Mouse (Mus musculus) retina, postnatal 7 days (tissue): ENCODE results near the gene 0610030E20Rik.

Source experiments
- DNase-seq: peaks from one replicate; pipeline ENCODE4 v3.0.0-alpha.2; 2012; ENCODE audit warnings: low read depth, low spot score

0610030E20Rik gene

DNA sequence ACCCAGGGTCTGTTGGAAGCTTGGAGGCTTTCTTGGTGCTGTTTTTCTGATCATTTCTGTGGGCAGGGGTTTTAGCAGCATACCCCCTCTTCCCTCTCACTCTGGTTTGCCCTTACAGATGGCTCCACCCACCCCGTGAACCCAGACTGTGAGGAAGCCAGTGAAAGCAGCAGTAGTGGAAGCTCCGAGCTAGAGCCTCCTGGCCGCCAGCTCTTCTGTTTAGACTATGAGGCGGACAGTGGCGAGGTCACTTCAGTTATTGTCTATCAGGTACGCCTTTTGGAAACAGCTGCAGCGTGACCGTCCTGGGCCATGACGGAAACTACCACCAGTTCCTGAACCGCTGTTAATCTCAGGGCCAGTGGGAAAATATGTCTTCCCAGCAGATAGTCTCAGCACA lies 1.3 kb downstream of the 0610030E20Rik start:
- no peak for DNase-seq

DNA sequence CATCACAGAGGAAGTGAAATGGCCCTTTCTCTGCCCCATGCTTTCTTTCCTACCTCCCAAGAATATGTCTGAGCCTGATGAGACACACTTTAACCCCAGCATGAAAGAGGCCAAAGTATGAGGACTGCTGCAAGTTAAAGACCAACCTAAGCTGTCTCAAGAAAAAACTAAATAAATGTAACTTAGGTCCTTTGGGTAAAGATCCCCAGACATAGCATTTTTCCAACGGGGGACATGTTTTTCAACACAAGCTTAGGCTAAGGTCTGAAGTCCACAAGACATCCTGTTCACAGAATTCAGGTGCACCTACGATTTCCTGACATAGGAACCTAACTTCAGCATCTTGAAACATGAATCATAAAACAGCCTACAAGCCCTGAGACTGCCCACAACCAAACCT lies 3.1 kb downstream of the 0610030E20Rik start:
- no peak for DNase-seq

DNA sequence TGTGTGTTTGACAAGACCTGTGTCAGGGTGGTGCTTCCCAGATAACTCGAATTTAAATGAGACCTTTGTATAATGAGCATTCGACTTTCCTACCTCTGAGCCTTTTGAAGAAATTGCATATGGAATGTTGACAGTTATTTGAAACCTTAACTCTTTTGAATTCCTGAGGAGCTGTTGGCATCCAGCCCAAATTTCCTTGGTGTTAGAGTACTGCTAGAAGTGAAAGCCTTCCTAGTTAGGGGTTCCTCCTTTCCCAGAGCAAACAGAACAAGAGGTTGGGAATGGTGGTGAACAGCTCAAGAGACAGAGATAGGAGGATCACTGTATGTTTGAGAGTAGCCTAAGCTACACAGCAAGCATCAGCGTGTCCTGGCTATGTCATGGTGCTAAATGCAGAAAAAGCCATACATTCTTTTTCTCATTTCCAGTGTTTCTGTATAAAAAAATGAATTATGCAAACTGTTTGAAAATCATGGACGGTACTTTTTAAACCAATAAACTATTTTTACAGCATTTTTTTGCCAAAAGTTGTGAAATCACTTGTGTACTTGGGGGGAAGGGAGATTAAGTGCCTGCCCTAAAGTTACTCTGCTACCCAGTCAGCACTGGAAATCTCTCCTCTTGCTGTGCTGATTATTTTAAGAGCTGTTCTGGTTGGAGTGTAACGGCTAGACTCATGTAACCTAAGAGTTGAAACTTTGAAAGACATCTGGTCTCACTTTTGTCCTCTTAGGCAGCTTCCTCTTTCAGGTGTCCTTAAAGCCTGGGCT lies 5.7 kb downstream of the 0610030E20Rik start:
- no peak for DNase-seq

DNA sequence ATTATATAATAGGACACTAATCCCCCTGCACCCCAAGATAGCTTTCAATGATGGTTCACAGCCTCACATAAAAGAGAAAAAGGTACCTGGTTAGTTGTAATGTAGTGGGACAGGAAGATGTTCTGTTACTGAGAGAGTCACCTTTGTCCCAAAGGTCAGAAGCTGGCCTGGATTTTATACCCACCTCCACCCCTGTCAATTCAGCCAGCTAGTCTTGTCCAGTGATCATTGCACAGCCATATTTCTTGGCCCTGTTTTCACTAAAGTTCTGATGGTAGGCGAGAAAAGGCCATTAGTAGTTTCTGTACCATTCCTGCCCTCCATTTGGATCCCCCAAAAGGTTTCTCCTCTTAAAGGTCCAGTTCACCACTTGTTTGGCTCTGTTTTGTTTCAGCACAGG lies 6.9 kb downstream of the 0610030E20Rik start:
- no peak for DNase-seq

DNA sequence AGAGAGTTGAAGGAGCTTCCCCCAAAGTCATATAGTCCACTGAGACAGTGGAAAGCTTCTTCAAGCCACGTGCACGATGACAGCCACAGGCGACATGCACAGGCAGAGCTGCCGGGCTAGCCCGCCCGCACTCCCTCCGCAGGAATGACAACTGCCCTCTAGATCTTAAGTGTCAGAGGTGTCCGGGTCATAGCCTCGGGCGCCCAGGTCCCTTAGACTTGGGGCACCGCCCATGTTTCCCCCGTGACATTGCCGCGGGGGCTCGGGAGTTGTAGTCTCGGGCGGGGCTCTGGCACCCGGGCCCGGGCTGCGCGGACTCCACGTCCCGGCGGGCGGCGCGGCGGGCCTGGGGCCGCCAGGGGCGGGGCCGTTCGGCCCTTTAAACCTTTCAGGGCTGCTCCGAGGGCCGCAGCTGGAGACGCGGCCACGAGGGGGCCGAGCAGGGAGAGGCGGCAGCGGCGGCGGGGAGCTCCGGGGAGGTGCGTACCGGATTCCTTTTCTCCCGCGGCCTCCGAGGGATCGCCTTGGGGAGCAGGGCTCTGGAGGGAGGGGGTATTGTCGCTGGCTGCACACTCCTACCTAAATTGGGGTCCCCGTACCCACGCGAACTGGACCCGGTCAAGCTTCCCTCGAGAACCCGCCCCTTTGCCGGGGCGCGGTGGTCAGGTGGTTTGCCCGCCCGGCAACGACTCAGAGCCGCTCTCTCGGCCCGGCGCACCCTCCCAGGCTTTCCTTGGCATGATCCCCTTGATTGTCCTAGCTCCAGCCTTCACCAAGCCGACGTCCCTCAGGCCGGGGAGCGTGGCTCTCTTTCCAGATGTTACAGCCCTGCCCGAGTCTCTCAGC lies 8.2 kb downstream of the 0610030E20Rik start, which contains the start of gene Tmem150a:
Tmem150a (plus strand) TSS at position 382 of the 846 bp plus-strand sequence.
- DNase-seq = peak; percentile 77

DNA sequence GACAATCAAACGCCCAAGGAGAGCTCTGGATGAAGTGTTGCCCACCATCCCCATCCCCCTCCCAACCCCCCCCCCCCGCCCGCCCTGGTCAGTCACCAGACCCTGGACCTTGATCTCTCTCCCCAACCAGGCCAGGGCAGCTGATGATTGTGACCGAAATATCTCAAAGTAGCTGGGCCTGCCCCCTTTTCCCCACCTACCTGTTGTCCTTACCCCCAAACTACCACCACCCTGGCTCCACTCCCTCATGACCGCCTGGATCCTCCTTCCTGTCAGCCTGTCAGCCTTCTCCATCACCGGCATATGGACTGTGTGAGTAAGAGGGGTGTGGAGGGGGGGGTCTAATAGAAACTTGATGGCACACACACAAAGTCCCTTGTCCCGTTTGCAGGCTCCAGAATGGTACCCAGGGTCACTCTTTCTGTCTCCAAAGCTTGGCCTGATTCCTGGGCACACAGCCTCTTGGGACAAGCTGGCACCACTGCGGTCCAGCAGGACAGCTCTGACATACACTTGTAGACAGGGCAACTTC lies 8.9 kb downstream of the 0610030E20Rik start:
- no peak for DNase-seq

DNA sequence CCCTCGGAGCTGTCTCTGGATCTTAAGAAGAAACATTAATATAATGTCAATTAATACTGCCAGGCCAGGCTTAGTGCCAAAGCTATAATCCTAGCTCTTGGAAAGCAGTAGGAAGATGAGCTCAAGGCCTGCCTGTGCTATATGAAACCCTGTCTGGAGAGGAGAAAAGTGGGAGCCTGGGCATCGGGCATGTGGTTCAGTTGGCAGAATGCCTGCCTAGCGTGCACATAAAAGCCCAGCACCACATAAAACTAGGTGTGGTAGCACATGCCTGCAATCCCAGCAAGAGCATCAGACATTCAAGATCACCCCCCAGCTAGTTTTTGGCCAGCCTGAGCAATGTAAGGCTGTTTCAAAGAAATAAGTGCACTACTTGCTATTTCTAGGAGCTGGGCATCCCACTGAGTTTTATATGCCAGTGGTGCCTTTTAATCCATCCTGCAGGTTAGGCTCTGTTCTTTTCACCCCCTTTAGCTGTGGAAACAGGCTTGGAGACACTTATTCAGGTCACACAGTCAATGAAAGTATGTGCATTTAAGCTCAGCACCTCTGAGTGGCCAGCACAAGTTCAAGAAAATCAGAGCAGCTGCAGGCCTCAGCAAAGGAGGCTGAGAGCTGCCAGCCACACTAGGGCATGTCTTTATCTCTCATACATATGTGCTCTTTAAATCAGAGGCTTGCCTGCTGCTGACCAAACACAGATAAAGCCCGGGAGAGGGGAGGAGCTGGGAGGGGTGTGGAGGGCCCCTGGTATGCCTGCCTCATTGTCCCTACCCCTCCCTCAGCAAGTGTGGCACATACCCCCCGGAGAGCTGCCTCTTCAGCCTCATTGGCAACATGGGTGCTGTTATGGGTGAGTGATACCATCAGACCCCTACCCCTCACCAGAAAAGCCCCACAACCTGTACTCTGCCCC lies 10.3 kb downstream of the 0610030E20Rik start:
- no peak for DNase-seq

DNA sequence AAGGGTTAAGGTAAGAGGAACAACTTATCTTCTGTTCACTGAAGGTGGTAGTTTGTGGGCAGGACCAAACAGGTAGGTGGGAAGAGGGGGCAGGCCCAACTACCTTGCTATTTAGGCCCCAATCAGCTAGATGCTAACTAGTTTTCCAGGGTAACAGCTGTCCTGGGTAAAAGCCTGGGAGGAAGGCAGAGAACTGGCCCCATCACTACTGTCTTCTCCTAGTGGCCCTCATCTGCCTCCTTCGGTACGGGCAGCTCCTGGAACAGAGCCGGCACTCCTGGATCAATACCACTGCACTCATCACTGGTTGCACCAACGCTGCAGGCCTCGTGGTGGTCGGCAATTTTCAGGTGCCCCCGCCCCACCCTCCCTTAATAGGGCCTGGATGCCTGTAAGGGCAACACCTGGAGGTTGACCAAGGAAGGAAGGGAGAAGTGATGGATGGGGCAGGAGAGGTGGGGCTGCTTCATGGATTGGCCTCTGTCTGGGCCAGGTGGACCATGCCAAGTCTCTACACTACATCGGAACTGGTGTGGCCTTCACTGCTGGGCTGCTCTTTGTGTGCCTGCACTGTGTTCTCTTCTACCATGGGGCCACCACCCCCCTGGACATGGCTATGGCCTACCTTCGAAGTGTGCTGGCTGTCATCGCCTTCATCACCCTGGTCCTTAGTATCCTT lies 11.1 kb downstream of the 0610030E20Rik start:
- no peak for DNase-seq

DNA sequence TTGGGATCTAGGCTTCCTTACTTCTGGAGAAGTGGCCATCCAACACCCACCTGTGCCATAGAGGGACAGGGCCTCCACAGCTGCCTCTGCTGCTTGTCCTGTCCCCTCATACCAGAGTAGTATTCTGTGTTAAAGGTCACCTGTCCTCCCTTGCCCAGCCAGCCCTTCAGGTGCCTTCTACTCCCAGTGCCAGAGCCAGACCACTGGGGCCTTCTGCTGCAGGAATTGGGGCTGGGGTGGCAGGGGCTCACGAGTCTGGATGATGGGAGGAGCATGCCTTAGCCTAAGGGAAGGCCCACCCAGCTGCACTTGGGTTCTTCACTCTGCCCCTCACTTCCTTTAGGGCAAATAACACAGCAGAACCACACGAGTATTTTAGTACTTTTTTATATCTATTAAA lies 12.2 kb downstream of the 0610030E20Rik start:
- DNase-seq = no peak

DNA sequence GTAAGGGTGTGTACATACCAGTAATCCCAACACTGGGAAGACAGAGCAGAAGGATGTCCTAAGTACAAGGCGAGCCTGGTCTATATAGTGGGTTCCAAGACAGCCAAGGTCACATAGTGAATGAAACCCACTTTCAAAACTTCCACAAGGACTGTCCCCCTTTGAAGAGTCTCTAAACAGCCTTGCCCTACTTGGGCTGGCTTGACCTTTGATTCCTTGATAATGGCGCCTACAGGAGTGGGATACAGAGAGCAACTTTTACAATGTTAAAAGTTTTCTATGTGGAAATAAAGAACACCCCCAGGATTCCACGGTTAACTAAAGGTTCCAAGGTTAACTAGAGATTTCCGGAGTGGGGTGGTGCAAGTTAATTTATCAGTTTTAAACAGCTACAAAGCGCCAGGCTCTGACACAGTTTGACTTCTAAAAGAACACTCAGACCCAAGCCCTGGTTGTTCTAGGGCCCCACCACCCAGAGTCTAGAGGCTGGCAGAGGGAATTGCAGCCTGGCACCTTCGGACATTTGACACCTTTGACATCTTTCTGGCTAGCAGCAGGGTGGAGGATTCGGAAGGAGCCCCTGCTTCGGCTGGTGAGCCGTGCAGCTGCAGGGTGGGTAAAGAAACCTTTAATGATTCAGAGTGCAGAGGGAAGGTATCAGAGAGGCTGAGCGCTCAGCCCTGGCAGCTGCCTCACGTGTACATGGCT lies 12.9 kb downstream of the 0610030E20Rik start:
- no peak for DNase-seq

DNA sequence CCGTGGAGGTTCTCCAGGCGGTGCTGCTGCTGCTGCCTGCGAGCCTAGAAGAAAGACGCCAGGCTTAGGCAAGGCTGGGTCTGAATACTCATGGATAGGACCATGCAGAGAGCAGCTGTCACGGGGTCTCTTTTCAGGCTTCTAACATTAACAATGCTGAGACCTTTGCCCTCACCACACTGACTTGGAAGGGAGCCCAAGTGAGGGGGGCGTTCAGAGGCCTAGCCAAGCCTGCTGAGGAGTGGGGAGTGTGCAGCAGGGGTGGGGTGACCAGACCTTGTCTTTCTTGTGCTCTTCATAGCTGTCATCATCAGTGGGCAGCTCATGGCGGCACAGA lies 13.4 kb downstream of the 0610030E20Rik start:
- no peak for DNase-seq

DNA sequence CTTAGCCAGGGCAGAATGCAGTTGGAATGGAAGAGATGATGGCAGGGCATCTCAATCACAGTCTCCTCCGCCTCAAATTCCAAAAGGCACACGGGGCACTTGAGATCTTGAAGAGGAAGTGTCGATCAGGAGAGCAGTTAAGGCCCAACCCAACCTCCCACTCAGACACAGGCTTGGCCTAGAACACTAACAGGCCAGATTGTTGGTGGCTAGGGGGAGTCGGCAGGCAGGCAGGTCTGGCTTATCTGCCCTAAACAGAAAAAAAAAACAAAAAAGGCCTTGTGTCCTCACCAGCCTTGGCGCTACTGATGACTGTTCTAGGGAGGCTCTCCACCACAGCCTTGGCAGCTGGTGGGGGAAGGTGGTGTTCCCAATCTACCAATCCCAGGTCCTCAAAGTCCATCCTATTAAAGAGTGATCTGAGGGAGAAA lies 14.0 kb downstream of the 0610030E20Rik start:
- DNase-seq = no peak

DNA sequence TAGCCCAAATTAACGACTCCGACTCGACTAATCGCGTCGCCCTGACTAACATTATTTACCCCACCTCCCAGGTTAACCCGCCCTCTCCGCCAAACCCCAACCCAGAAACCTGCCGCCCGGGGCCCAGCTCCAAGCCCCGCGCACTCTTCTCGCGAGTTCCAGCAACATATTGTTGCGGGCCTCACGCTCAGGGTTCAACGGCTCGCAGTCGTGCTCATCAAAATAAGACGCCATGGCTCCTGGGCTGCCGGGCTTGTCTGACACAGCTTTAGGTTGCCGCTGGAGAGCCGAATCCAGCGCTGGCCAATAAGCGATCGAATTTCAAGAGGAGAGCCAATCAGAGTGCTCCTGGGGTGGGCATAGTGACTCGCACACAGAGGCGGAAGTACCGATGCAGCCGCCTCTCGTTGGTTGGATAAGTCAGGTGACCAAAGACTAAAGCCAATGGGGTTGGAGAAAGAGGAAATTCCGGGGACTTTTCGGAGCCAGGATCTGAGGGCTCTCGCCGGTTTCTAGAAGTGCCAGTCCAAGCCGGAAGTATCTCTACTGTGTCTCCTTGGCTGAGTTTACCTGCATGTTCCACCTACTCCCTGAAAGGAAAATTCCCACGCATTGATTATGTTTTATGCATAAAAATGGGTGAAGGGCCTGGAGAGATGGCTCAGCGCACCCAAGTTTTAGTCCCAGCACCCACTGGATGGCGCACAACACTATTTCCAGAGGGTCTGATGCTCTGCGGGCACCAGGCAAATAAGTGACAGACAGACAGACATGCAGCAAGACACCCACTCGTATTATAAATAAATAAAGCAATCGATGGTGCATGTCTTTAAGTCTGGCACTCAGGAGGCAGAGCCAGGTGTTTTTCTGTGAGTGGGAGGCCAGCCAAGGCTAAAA lies 15.3 kb downstream of the 0610030E20Rik start:
- DNase-seq = peak; percentile 93

DNA sequence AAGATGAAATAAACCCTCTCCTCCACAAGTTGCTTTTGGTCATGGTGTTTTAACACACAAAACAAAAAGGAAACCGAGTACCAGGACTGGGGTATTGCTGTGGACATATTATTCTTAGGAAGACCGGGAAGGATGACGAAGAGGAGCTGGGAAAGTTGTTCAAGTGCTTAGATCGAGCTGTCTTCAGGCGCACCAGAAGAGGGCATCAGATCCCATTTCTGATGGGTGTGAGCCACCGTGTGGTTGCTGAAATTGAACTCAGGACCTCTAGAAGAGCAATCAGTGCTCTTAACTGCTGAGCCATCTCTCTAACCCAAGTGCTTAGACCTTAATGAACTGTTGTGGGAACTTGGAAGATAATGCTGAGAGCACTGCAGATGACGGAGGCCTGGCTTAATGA lies 16.9 kb downstream of the 0610030E20Rik start:
- no peak for DNase-seq

DNA sequence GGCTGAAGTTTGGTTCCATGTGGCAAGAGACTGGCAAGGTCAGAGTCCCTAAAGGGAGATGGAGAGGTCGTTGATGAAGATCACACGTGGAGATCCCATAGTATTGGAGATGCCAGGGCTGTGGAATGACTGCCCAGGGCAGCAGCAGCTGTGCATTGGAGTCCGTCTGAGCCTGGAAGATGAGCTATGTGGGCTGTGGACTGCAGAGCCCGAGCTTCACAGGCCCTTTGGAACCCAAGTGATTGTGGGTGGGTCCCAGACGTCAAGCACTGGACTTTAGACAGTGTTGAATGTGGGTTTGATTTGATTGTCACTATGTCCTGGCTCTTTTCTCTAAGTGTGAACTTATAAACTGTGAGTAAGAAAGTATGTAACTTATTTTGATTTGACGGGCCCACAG lies 17.9 kb downstream of the 0610030E20Rik start:
- no peak for DNase-seq

DNA sequence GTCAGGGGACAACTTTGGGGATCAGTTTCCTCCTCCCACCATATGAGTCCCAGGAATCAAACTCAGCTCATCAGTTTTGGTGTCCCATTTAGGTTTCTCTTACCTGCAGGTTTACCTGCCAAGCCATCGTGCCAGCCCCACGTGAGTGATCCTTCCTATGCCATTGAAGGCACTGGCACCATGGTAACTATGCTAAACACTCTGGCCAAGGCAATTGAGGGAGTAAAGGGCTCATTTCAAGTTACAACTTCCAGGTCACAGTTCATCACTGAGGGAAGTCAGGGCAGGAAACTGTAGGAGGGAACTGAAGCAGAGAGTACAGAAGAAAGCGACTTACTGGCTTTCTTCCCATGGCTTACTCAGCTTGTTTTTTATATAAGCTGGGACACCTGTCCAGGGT lies 19.2 kb downstream of the 0610030E20Rik start:
- DNase-seq = no peak

DNA sequence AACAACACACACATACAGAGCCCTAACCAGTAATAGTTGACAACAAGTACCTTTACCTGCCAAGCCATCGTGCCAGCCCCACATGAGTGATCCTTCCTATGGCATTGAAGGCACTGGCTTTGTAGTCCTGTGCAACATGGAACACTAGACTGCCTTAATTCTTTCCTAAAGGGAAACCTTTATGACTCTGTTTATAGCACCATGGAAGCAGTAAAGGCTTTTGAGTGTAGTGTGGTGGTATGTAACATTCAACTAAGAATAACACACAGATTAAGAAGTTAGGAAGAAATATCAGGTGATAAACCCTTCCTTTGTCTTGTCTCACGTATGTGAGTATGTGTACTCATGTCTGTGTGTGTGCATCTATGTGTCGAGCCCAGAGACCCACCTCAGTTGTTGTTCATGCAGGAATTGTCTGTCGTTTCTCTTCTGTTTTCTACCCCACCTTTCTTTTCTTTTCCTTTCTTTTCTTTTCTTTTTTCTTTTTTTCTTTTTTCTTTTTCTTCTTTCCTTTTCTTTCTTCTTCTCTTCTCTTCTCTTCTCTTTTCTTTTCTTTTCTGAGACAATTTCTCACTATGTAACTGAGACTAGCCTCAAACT lies 19.8 kb downstream of the 0610030E20Rik start, which contains the start of gene Rnf181:
Rnf181 (minus strand) TSS at position 113 of the 600 bp plus-strand sequence.
- no peak for DNase-seq

DNA sequence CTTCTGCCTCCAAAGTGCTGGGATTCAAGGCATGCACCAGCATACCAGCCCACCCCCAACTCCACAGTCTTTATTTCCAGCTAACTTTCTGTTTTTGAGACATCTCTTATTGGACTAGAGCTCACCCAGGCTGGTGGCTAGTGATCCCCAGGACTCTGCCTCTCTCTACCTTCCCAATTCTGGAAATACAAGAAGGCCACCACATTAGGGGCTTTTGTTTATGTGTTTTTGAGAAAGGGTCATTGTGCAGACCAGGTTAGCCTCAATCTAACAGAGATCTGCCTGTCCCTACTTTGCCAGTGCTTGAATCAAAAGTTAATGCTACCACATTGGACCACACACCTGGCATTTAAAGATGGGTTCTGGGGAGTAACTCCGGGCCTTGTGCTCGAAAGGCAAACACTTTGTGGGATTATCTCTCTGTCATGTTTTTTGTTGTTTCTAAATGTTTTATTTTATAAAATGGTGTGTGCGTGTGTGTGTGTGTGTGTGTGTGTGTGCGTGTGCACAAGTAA lies 20.4 kb downstream of the 0610030E20Rik start:
- no peak for DNase-seq

DNA sequence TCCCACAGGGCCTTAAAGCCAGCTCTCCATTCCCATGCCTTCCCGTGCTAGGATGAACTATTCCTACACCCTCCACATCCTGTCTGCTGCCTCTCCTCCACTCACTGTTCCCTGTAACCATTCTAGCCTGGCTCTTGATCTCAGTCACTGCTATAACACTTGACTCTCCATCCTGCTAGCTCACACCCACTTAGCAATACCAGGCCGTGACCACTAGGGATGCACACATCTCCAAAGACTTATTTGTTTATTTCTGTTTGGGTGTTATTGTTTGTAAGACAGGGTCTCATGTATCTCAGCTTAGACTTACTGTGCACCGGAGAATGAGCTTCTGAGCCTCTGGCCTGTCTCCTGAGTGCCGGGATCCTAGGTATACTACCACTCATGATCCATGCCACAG lies 22.4 kb downstream of the 0610030E20Rik start:
- no peak for DNase-seq
